Mouse (Mus musculus) spleen, adult 10 weeks (tissue): ENCODE data around the gene Mrm2. TPM values are rescaled to one million over a fixed set of nuclear protein-coding genes. Genes with fewer than 3 reads are reported as not detected.

ENCODE experiments used
- polyA plus RNA-seq: library from polyadenylated mRNA; stranded (reverse); fragments of 350-450 nt; fragmentation: Illumina TruSeq; extraction: RNeasy Lipid Tissue Mini Kit (QIAGEN cat#74804); gene quantifications from one replicate; pipeline ENCODE4 v1.2.3, GENCODE M21; 2015; ENCODE audit warnings: low replicate concordance; ENCODE audit not compliant: insufficient read depth

Gene Mrm2
- 2.8 TPM for polyA plus RNA-seq

GRCm38 (mm10) chr5:140331615-140332512, at the start of gene Mrm2:
TSS of gene Mrm2 (minus strand) at chr5:140331898.

GRCm38 (mm10) chr5:140321042-140321755, 10.5 kb downstream of the Mrm2 start, which contains the start of the genes Mad1l1 and Nudt1:
TSS of gene Mad1l1 (minus strand) at chr5:140321552.
TSS of gene Nudt1 (plus strand) at chr5:140321656.

Other genes starting within 250 kb of the Mrm2 start
- 5.5 TPM for gene Mad1l1, start 10.3 kb downstream of the Mrm2 start, polyA plus RNA-seq
- gene Nudt1, start 10.2 kb downstream of the Mrm2 start, polyA plus RNA-seq = 9.8 TPM
- gene Snx8, start 57.4 kb upstream of the Mrm2 start, polyA plus RNA-seq = 33.1 TPM
- 107 TPM for gene Eif3b, start 87.4 kb upstream of the Mrm2 start, polyA plus RNA-seq
- not detected for gene Gm4869, start 113.7 kb upstream of the Mrm2 start, polyA plus RNA-seq
- 6.2 TPM for gene Chst12, start 173.7 kb upstream of the Mrm2 start, polyA plus RNA-seq
- gene Grifin, start 233.2 kb upstream of the Mrm2 start, polyA plus RNA-seq = not detected